Comparison of ENCODE assay signal across 8 mouse cellular contexts in the genomic region with DNA sequence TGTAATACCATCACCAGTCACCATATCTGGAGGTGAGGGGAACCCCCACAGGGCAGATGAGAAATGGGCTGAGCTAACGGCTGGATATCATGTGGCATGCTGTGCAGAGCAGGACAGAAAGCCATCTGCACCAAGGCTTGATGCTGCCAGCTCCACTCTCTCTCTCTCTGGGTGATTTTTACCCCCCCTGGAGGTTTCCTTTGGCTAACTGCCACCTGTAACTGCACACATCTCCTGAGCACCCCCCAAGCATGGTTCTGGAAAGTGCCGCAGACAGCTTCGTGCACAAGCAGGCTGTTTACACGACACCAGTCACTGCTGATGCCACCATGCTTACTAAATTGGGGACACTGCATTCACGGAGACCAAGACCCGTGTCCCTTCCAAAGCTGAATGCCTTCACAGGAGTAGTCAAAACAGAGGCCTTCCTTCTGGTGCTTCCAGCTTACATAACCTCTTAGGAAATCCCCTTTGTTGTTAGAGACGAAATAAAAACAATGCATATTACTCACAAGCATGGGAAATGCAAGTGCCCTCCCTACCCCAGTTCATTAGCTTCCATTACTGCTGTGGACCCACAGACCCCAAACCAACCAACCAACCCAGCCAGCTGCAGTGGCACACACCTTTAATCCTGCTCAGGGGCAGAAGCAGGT. TPM values are rescaled to one million over a fixed set of nuclear protein-coding genes. Genes with fewer than 3 reads are reported as not detected.
DNase-seq lines count a peak whose midpoint lies in the region; ATAC-seq and TF ChIP-seq lines count a peak whose summit lies in the region.
"Had no signal": no experiment of that assay in that cellular context is flagged by ENCODE, and none has a peak within 500 bp of the region (broad histone marks: within the 10 kb centered on the region; RNA-seq: fewer than 3 reads in every experiment).

No protein-coding gene starts in this region.

- ATAC-seq in midbrain, embryonic 14.5 days (ENCODE audit: low FRiP score, low TSS enrichment) = no peak
- ATAC-seq in midbrain, postnatal 0 days (ENCODE audit: low FRiP score) = no peak

- H3K4me2 ChIP-seq in midbrain, embryonic 14.5 days (ENCODE audit: low read length) = no peak overlapping the region
- H3K4me2 ChIP-seq in midbrain, postnatal 0 days (ENCODE audit: low read depth, low read length, poor library complexity, severe bottlenecking) = no peak overlapping the region
- H3K4me2 ChIP-seq: neural tube, embryonic 12.5 days had no signal

- no peaks in the 10 kb centered on the region for H3K9me3 ChIP-seq in midbrain, embryonic 14.5 days (ENCODE audit: control insufficient read depth, low read length)
- no peaks in the 10 kb centered on the region for H3K9me3 ChIP-seq in midbrain, postnatal 0 days (ENCODE audit: low read length)
- H3K9me3 ChIP-seq: neural tube, embryonic 12.5 days had no signal

- no peak for TF ChIP-seq POLR2A in lung, adult 2 months (IDR thresholded peaks at IDR 0.05; ENCODE audit: borderline replicate concordance, extremely low read depth, low read depth, low read length)

- H3K36me3 ChIP-seq in midbrain, embryonic 14.5 days (ENCODE audit: control insufficient read depth, insufficient read depth, low read length) = no peaks in the 10 kb centered on the region
- no peaks in the 10 kb centered on the region for H3K36me3 ChIP-seq in midbrain, postnatal 0 days (ENCODE audit: insufficient read depth, low read length)

- H3K4me3 ChIP-seq in midbrain, embryonic 14.5 days (replicated peaks; ENCODE audit: low read depth, low read length) = no peak overlapping the region
- no peak overlapping the region for H3K4me3 ChIP-seq in midbrain, postnatal 0 days (ENCODE audit: low read depth, low read length)
- no peak overlapping the region for H3K4me3 ChIP-seq in lung, adult 2 months (replicated peaks; ENCODE audit: extremely low read depth, low read depth, low read length)
- H3K4me3 ChIP-seq: neural tube, embryonic 12.5 days had no signal

- no peaks in the 10 kb centered on the region for H3K27me3 ChIP-seq in midbrain, embryonic 14.5 days (ENCODE audit: control insufficient read depth, insufficient read depth, low read length)
- H3K27me3 ChIP-seq in midbrain, postnatal 0 days (ENCODE audit: insufficient read depth, low read length) = no peaks in the 10 kb centered on the region
- H3K27me3 ChIP-seq: neural tube, embryonic 12.5 days had no signal

- TF ChIP-seq CTCF in midbrain, postnatal 0 days (IDR thresholded peaks at IDR 0.05) = no peak
- TF ChIP-seq CTCF in lung, adult 2 months (IDR thresholded peaks at IDR 0.05; ENCODE audit: insufficient read depth, low read length) = no peak

- no peak overlapping the region for H3K9ac ChIP-seq in midbrain, embryonic 14.5 days (replicated peaks; ENCODE audit: low read length)
- H3K9ac ChIP-seq in midbrain, postnatal 0 days (replicated peaks; ENCODE audit: low read length, poor library complexity, severe bottlenecking) = no peak overlapping the region
- H3K9ac ChIP-seq: neural tube, embryonic 12.5 days had no signal

- H3K27ac ChIP-seq in midbrain, embryonic 14.5 days (replicated peaks; ENCODE audit: low read depth, low read length) = no peak overlapping the region
- H3K27ac ChIP-seq in midbrain, postnatal 0 days (ENCODE audit: low read depth, low read length) = no peak overlapping the region
- H3K27ac ChIP-seq: neural tube, embryonic 12.5 days had no signal

- peak; percentile 7 for DNase-seq in midbrain, embryonic 14.5 days
- DNase-seq in midbrain, postnatal 0 days (ENCODE audit: low spot score) = no peak
- peak; percentile 51 for DNase-seq in cerebellum, adult 9-11 months
- DNase-seq in lung, adult 2 months = peak; percentile 34
- DNase-seq in thymus, postnatal 4 days = peak; percentile 45
- DNase-seq in layer of hippocampus, adult 18-20 months (ENCODE audit: low spot score in 2 of 2) = no peak
- no peak for DNase-seq in testis, postnatal 10 days (ENCODE audit: low spot score)

- H3K4me1 ChIP-seq in midbrain, embryonic 14.5 days (ENCODE audit: control insufficient read depth, insufficient read depth, low read length) = no peaks in the 10 kb centered on the region
- H3K4me1 ChIP-seq in midbrain, postnatal 0 days (ENCODE audit: insufficient read depth, low read length) = no peaks in the 10 kb centered on the region
- peaks cover 23% of the 10 kb centered on the region for H3K4me1 ChIP-seq in lung, adult 2 months (ENCODE audit: control insufficient read depth, insufficient read depth, low read length)

- 63% methylated on average over 7 of the region's 7 CpGs for WGBS in midbrain, embryonic 14.5 days
- 59% methylated on average over 7 of the region's 7 CpGs for WGBS in midbrain, postnatal 0 days
- WGBS in lung, adult 2 months = 23% methylated on average over 7 of the region's 7 CpGs

RNA-seq across cellular contexts. Expression of a gene that starts 44.0 kb away (rescaled TPM):
- 0.82 and 2.1 TPM in 2 replicates for polyA plus RNA-seq in midbrain, embryonic 14.5 days (2014; fragmentation: Nextera tagmentation; extraction: Ambion mirVana)
- total RNA-seq in midbrain, postnatal 0 days (2014; rRNA removed) = 1.1 and 15.6 TPM in 2 replicates
- polyA plus RNA-seq in midbrain, postnatal 0 days (2015; fragmentation: Nextera tagmentation; extraction: Ambion mirVana) = 1.5 and 1.6 TPM in 2 replicates
- 10.4 and 14.9 TPM in 2 replicates for polyA plus RNA-seq in lung, adult 2 months (2012; rRNA removed)
- 1 to 10 TPM; 1.2 to 1.8 TPM for total RNA-seq in layer of hippocampus, adult 18-20 months (2021)

Comparison
In these comparisons a context has a peak if more than half of its experiments do, and no peak if none do; other contexts are left out.
1. DNase-seq: peak in midbrain, embryonic 14.5 days (single experiment), cerebellum, adult 9-11 months (single experiment), lung, adult 2 months (single experiment) and thymus, postnatal 4 days (single experiment); none in midbrain, postnatal 0 days (single experiment), layer of hippocampus, adult 18-20 months (0 of 2) and testis, postnatal 10 days (single experiment).